Mouse (Mus musculus): Measurements from ENCODE around the gene Cmss1. TPM values are rescaled to one million over a fixed set of nuclear protein-coding genes. Genes with fewer than 3 reads are reported as not detected.

Gene Cmss1
- 7.0 and 17.0 TPM in 2 replicates for total RNA-seq (2014; rRNA removed; ENCODE audit: low replicate concordance)
- 50.3 and 56.6 TPM in 2 replicates for polyA plus RNA-seq (2015; fragmentation: Nextera tagmentation; extraction: Ambion mirVana)

GRCm38 (mm10) chr16:57606444-57607227 is at the start of gene Cmss1:
TSS of gene Cmss1 (minus strand) at chr16:57606864.
- TF ChIP-seq CTCF (IDR thresholded peaks at IDR 0.05; ENCODE audit: low read depth) (no peak), EP300 (IDR thresholded peaks at IDR 0.05; ENCODE audit: low read depth) (no peak)

GRCm38 (mm10) chr16:57649888-57650287 is 43.2 kb upstream of the Cmss1 start:
- H3K27ac ChIP-seq (ENCODE audit: low read depth) = no peak overlapping the region
- no peak overlapping the region for H3K9ac ChIP-seq (replicated peaks; ENCODE audit: low read depth, low read length)
- WGBS = 45% methylated on average over 2 of the region's 2 CpGs
- no peak overlapping the region for H3K4me3 ChIP-seq (ENCODE audit: low read depth, low read length)
- ATAC-seq (ENCODE audit: insufficient read depth, low read depth) (no peak), DNase-seq (ENCODE audit: low spot score) (no peak)
- no peak overlapping the region for H3K4me2 ChIP-seq (ENCODE audit: low read depth, low read length)
- H3K36me3 ChIP-seq (replicated peaks; ENCODE audit: control insufficient read depth, insufficient read depth, low read length) = no peaks in the 10 kb centered on the region
- no peaks in the 10 kb centered on the region for H3K27me3 ChIP-seq (ENCODE audit: control insufficient read depth, insufficient read depth, low read length)
- no peaks in the 10 kb centered on the region for H3K4me1 ChIP-seq (ENCODE audit: control insufficient read depth, insufficient read depth)
- H3K9me3 ChIP-seq (replicated peaks; ENCODE audit: control insufficient read depth, low read length) = no peaks in the 10 kb centered on the region
- no peak for TF ChIP-seq CTCF (IDR thresholded peaks at IDR 0.05; ENCODE audit: low read depth)
- no peak for TF ChIP-seq EP300 (IDR thresholded peaks at IDR 0.05; ENCODE audit: low read depth)

More at GRCm38 (mm10) chr16:57606444-57607227, at the start of gene Cmss1:
- peak; percentile 90 for ATAC-seq (ENCODE audit: insufficient read depth, low read depth)
- Histone ChIP-seq H3K36me3 (replicated peaks; ENCODE audit: control insufficient read depth, insufficient read depth, low read length) (no peaks in the 10 kb centered on the region), H3K4me2 (ENCODE audit: low read depth, low read length) (peak within 1 kb of the TSS; percentile 89), H3K27me3 (ENCODE audit: control insufficient read depth, insufficient read depth, low read length) (no peaks in the 10 kb centered on the region), H3K27ac (ENCODE audit: low read depth) (peak within 1 kb of the TSS; percentile 54; the same call in 1 of the 2 replicates), H3K9me3 (replicated peaks; ENCODE audit: control insufficient read depth, low read length) (no peaks in the 10 kb centered on the region), H3K4me1 (ENCODE audit: control insufficient read depth, insufficient read depth) (peaks cover 7% of the 10 kb centered on the region; the same call in 1 of the 2 replicates), H3K4me3 (ENCODE audit: low read depth, low read length) (peak within 1 kb of the TSS; percentile 85), H3K9ac (replicated peaks; ENCODE audit: low read depth, low read length) (peak within 1 kb of the TSS; percentile 57)
- DNase-seq (ENCODE audit: low spot score) = peak; percentile 73
- WGBS = under 1% methylated on average over 64 of the region's 64 CpGs

- WGBS = 60% methylated on average over 10 of the region's 10 CpGs
- H3K9ac ChIP-seq (replicated peaks; ENCODE audit: low read depth, low read length) = no peak overlapping the region
Measured at GRCm38 (mm10) chr16:57641346-57641885, 34.8 kb upstream of the Cmss1 start.

GRCm38 (mm10) chr16:57634766-57635165 is 28.1 kb upstream of the Cmss1 start:
- TF ChIP-seq EP300 (IDR thresholded peaks at IDR 0.05; ENCODE audit: low read depth) (no peak), CTCF (IDR thresholded peaks at IDR 0.05; ENCODE audit: low read depth) (no peak)
- no peaks in the 10 kb centered on the region for H3K27me3 ChIP-seq (ENCODE audit: control insufficient read depth, insufficient read depth, low read length)
- no peak overlapping the region for H3K4me3 ChIP-seq (ENCODE audit: low read depth, low read length)
- DNase-seq (ENCODE audit: low spot score) (no peak), ATAC-seq (ENCODE audit: insufficient read depth, low read depth) (no peak)
- 63% methylated on average over 5 of the region's 5 CpGs for WGBS
- peaks cover 7% of the 10 kb centered on the region; the same call in 1 of the 2 replicates for H3K4me1 ChIP-seq (ENCODE audit: control insufficient read depth, insufficient read depth)
- H3K4me2 ChIP-seq (ENCODE audit: low read depth, low read length) = no peak overlapping the region
- no peaks in the 10 kb centered on the region for H3K9me3 ChIP-seq (replicated peaks; ENCODE audit: control insufficient read depth, low read length)
- no peaks in the 10 kb centered on the region for H3K36me3 ChIP-seq (replicated peaks; ENCODE audit: control insufficient read depth, insufficient read depth, low read length)
- no peak overlapping the region for H3K27ac ChIP-seq (ENCODE audit: low read depth)
- H3K9ac ChIP-seq (replicated peaks; ENCODE audit: low read depth, low read length) = no peak overlapping the region

More at GRCm38 (mm10) chr16:57641346-57641885, 34.8 kb upstream of the Cmss1 start:
- H3K9me3 ChIP-seq (replicated peaks; ENCODE audit: control insufficient read depth, low read length) = no peaks in the 10 kb centered on the region
- H3K4me3 ChIP-seq (ENCODE audit: low read depth, low read length) = no peak overlapping the region
- H3K4me1 ChIP-seq (ENCODE audit: control insufficient read depth, insufficient read depth) = no peaks in the 10 kb centered on the region
- TF ChIP-seq EP300 (IDR thresholded peaks at IDR 0.05; ENCODE audit: low read depth) = 0 out of 2 replicates have a peak, but pooled peaks have one; percentile 45
- TF ChIP-seq CTCF (IDR thresholded peaks at IDR 0.05; ENCODE audit: low read depth) = no peak
- DNase-seq (ENCODE audit: low spot score) (no peak), ATAC-seq (ENCODE audit: insufficient read depth, low read depth) (peak; percentile 49; the same call in 1 of the 2 replicates)
- no peaks in the 10 kb centered on the region for H3K36me3 ChIP-seq (replicated peaks; ENCODE audit: control insufficient read depth, insufficient read depth, low read length)
- H3K27me3 ChIP-seq (ENCODE audit: control insufficient read depth, insufficient read depth, low read length) = no peaks in the 10 kb centered on the region
- no peak overlapping the region for H3K27ac ChIP-seq (ENCODE audit: low read depth)
- H3K4me2 ChIP-seq (ENCODE audit: low read depth, low read length) = no peak overlapping the region

- TF ChIP-seq EP300 (IDR thresholded peaks at IDR 0.05; ENCODE audit: low read depth) = no peak
- peak; percentile 80 for TF ChIP-seq CTCF (IDR thresholded peaks at IDR 0.05; ENCODE audit: low read depth)
- Histone ChIP-seq H3K36me3 (replicated peaks; ENCODE audit: control insufficient read depth, insufficient read depth, low read length) (no peaks in the 10 kb centered on the region), H3K9ac (replicated peaks; ENCODE audit: low read depth, low read length) (no peak overlapping the region), H3K27ac (ENCODE audit: low read depth) (no peak overlapping the region), H3K9me3 (replicated peaks; ENCODE audit: control insufficient read depth, low read length) (no peaks in the 10 kb centered on the region), H3K4me2 (ENCODE audit: low read depth, low read length) (no peak overlapping the region), H3K4me1 (ENCODE audit: control insufficient read depth, insufficient read depth) (peaks cover 7% of the 10 kb centered on the region; the same call in 1 of the 2 replicates), H3K27me3 (ENCODE audit: control insufficient read depth, insufficient read depth, low read length) (no peaks in the 10 kb centered on the region), H3K4me3 (ENCODE audit: low read depth, low read length) (no peak overlapping the region)
- 8% methylated on average over 6 of the region's 6 CpGs for WGBS
- DNase-seq (ENCODE audit: low spot score) (peak; percentile 75), ATAC-seq (ENCODE audit: insufficient read depth, low read depth) (peak; percentile 79; the same call in 1 of the 2 replicates)
Measured at GRCm38 (mm10) chr16:57634191-57634590, 27.5 kb upstream of the Cmss1 start.
